Mouse (Mus musculus): Measurements from ENCODE around the gene Pappa.

GRCm38 (mm10) chr4:65209369-65210015 is 85.5 kb downstream of the Pappa start:
- TF ChIP-seq POLR2A (IDR thresholded peaks at IDR 0.05; ENCODE audit: control insufficient read depth, extremely low read depth, insufficient read depth, low read length, poor library complexity) (no peak), CTCF (IDR thresholded peaks at IDR 0.05; ENCODE audit: borderline replicate concordance, control insufficient read depth, extremely low read depth, insufficient read depth, low read length, poor library complexity) (no peak)
